Mouse (Mus musculus) adrenal gland, adult 2 months (tissue): ENCODE results near the gene Gm16506. TPM values are rescaled to one million over a fixed set of nuclear protein-coding genes. Genes with fewer than 3 reads are reported as not detected.
"Not testable (repeated sequence)": the region's sequence is repeated elsewhere in the genome, so short reads cannot be mapped to it uniquely, and the experiment has no call there.

Experiments used
- DNase-seq: peaks from one replicate; pipeline ENCODE4 v3.0.0; 2021
- long read RNA-seq: library from polyadenylated mRNA; stranded (forward); transcript quantifications from one replicate; pipeline ENCODE4 v2.0.0, GENCODE M21; 2021
- polyA plus RNA-seq: library from polyadenylated mRNA; depleted of rRNA; stranded (reverse); fragments of >200 nt; gene quantifications from 2 replicates; pipeline ENCODE4 v1.2.3, GENCODE M21; 2012; rRNA removed
- total RNA-seq, 2 experiments: library from RNA; stranded (reverse); gene quantifications; 2 replicates each; pipeline ENCODE4 v1.2.3; 2021

Gene Gm16506
- not detected for total RNA-seq
- not detected in 2 replicates for polyA plus RNA-seq
- long read RNA-seq = 0 reads

- not testable (repeated sequence) for DNase-seq
These were observed at the start of gene Gm16506 for GRCm38 (mm10) chr14:43727385-43727784. Gm16506 (minus strand) TSS chr14:43727485.

GRCm38 (mm10) chr14:43747566-43747965 is 20.3 kb upstream of the Gm16506 start, which contains the start of gene Gm6526:
Gm6526 (plus strand) TSS chr14:43747866.
- DNase-seq = not testable (repeated sequence)

GRCm38 (mm10) chr14:43697621-43698020 is 29.7 kb downstream of the Gm16506 start, which contains the start of gene Gm7324:
Gm7324 (plus strand) TSS chr14:43697828.
- not testable (repeated sequence) for DNase-seq

- DNase-seq = not testable (repeated sequence)
These were observed 50.2 kb downstream of the Gm16506 start, which contains the start of gene Gm8165 for GRCm38 (mm10) chr14:43677099-43677498. Gm8165 (minus strand) TSS chr14:43677199.

Other genes with a start within 250 kb of the Gm16506 start
- gene Gm5799, start 183.9 kb downstream of the Gm16506 start, total RNA-seq = not detected
- gene Gm5799, start 183.9 kb downstream of the Gm16506 start, polyA plus RNA-seq = not detected in 2 replicates
- not detected for gene Gm17654, start 148.3 kb downstream of the Gm16506 start, total RNA-seq
- not detected in 2 replicates for gene Gm17654, start 148.3 kb downstream of the Gm16506 start, polyA plus RNA-seq
- gene Gm10375, start 119.5 kb downstream of the Gm16506 start, total RNA-seq = not detected
- not detected in 2 replicates for gene Gm10375, start 119.5 kb downstream of the Gm16506 start, polyA plus RNA-seq
- gene Gm8165, start 50.3 kb downstream of the Gm16506 start, total RNA-seq = not detected
- not detected in 2 replicates for gene Gm8165, start 50.3 kb downstream of the Gm16506 start, polyA plus RNA-seq
- 1 to 10 TPM in 1 of 2 experiments, under 1 TPM in 1; 0.75 to 1.9 TPM for gene Gm7324, start 29.7 kb downstream of the Gm16506 start, total RNA-seq
- not detected in 2 replicates for gene Gm7324, start 29.7 kb downstream of the Gm16506 start, polyA plus RNA-seq
- gene Gm6526, start 20.4 kb upstream of the Gm16506 start, total RNA-seq = not detected
- gene Gm6526, start 20.4 kb upstream of the Gm16506 start, polyA plus RNA-seq = not detected in 2 replicates
- not detected for gene Gm8180, start 57.3 kb upstream of the Gm16506 start, total RNA-seq
- gene Gm8180, start 57.3 kb upstream of the Gm16506 start, polyA plus RNA-seq = not detected in 2 replicates
- gene Ear1, start 148.0 kb upstream of the Gm16506 start, total RNA-seq = under 1 TPM in 1 of 2 experiments, not detected in 1; 0.66 TPM
- gene Ear1, start 148.0 kb upstream of the Gm16506 start, polyA plus RNA-seq = not detected in 2 replicates
- gene Ear10, start 196.1 kb upstream of the Gm16506 start, total RNA-seq = not detected
- not detected in 2 replicates for gene Ear10, start 196.1 kb upstream of the Gm16506 start, polyA plus RNA-seq
- gene Gm8113, start 197.9 kb upstream of the Gm16506 start, total RNA-seq = 1 to 10 TPM; 1.5 to 3.4 TPM
- 0.36 and 0.54 TPM in 2 replicates for gene Gm8113, start 197.9 kb upstream of the Gm16506 start, polyA plus RNA-seq
- gene Ang5, start 229.6 kb upstream of the Gm16506 start, total RNA-seq = not detected
- gene Ang5, start 229.6 kb upstream of the Gm16506 start, polyA plus RNA-seq = not detected in 2 replicates